Mouse (Mus musculus): Measurements from ENCODE around the gene Defa32. TPM values are rescaled to one million over a fixed set of nuclear protein-coding genes. Genes with fewer than 3 reads are reported as not detected.
"Not testable (repeated sequence)": the region's sequence is repeated elsewhere in the genome, so short reads cannot be mapped to it uniquely, and the experiment has no call there.

Gene Defa32
- not detected in 2 replicates for polyA plus RNA-seq (2015; fragmentation: Nextera tagmentation; extraction: Ambion mirVana)

GRCm38 (mm10) chr8:21528732-21529131 is at the start of gene Defa32:
Defa32 (plus strand) TSS chr8:21529032.
- H3K4me3 ChIP-seq; H3K27me3 ChIP-seq; H3K9ac ChIP-seq; H3K4me2 ChIP-seq; H3K27ac ChIP-seq; ATAC-seq (ENCODE audit: insufficient number of reproducible peaks, low FRiP score, low TSS enrichment, low read depth); H3K36me3 ChIP-seq; H3K4me1 ChIP-seq; H3K9me3 ChIP-seq: not testable (repeated sequence)
- WGBS, result no CpG with 5 or more reads among the region's 2 CpGs

GRCm38 (mm10) chr8:21508958-21509357 is 19.9 kb upstream of the Defa32 start, which contains the start of gene Defa20:
Defa20 (plus strand) TSS chr8:21509258.
- ATAC-seq (ENCODE audit: insufficient number of reproducible peaks, low FRiP score, low TSS enrichment, low read depth); H3K36me3 ChIP-seq; H3K4me1 ChIP-seq; H3K9ac ChIP-seq; H3K27me3 ChIP-seq; H3K4me3 ChIP-seq; H3K4me2 ChIP-seq; H3K27ac ChIP-seq; H3K9me3 ChIP-seq: not testable (repeated sequence)
- WGBS, result no CpG with 5 or more reads among the region's 2 CpGs

GRCm38 (mm10) chr8:21565086-21565485 is 36.3 kb downstream of the Defa32 start, which contains the start of gene Defa37:
Defa37 (plus strand) TSS chr8:21565386.
- ATAC-seq (ENCODE audit: insufficient number of reproducible peaks, low FRiP score, low TSS enrichment, low read depth); H3K36me3 ChIP-seq; H3K4me1 ChIP-seq; H3K27ac ChIP-seq; H3K9me3 ChIP-seq; H3K9ac ChIP-seq; H3K4me3 ChIP-seq; H3K27me3 ChIP-seq; H3K4me2 ChIP-seq: not testable (repeated sequence)
- WGBS, result no CpG with 5 or more reads among the region's 1 CpGs

Other genes with a start within 250 kb of the Defa32 start
- gene Defa27, start 213.5 kb upstream of the Defa32 start, polyA plus RNA-seq (2015; fragmentation: Nextera tagmentation; extraction: Ambion mirVana), result not detected in 2 replicates
- not detected in 2 replicates for gene Defa29, start 202.0 kb upstream of the Defa32 start, polyA plus RNA-seq (2015; fragmentation: Nextera tagmentation; extraction: Ambion mirVana)
- not detected in 2 replicates for gene Defa2, start 150.5 kb upstream of the Defa32 start, polyA plus RNA-seq (2015; fragmentation: Nextera tagmentation; extraction: Ambion mirVana)
- gene Defa33, start 137.2 kb upstream of the Defa32 start, polyA plus RNA-seq (2015; fragmentation: Nextera tagmentation; extraction: Ambion mirVana), result not detected in 2 replicates
- not detected in 2 replicates for gene Defa36, start 101.6 kb upstream of the Defa32 start, polyA plus RNA-seq (2015; fragmentation: Nextera tagmentation; extraction: Ambion mirVana)
- gene Gm7849, start 72.5 kb upstream of the Defa32 start, polyA plus RNA-seq (2015; fragmentation: Nextera tagmentation; extraction: Ambion mirVana), result not detected in 2 replicates
- gene Defa20, start 19.8 kb upstream of the Defa32 start, polyA plus RNA-seq (2015; fragmentation: Nextera tagmentation; extraction: Ambion mirVana), result not detected in 2 replicates
- gene Defa37, start 36.4 kb downstream of the Defa32 start, polyA plus RNA-seq (2015; fragmentation: Nextera tagmentation; extraction: Ambion mirVana), result not detected in 2 replicates
- gene Defa28, start 54.0 kb downstream of the Defa32 start, polyA plus RNA-seq (2015; fragmentation: Nextera tagmentation; extraction: Ambion mirVana), result not detected in 2 replicates
- gene Gm7861, start 65.5 kb downstream of the Defa32 start, polyA plus RNA-seq (2015; fragmentation: Nextera tagmentation; extraction: Ambion mirVana), result not detected in 2 replicates
- not detected in 2 replicates for gene Defa26, start 89.2 kb downstream of the Defa32 start, polyA plus RNA-seq (2015; fragmentation: Nextera tagmentation; extraction: Ambion mirVana)
- not detected in 2 replicates for gene Defa17, start 126.7 kb downstream of the Defa32 start, polyA plus RNA-seq (2015; fragmentation: Nextera tagmentation; extraction: Ambion mirVana)
- not detected in 2 replicates for gene Defa34, start 136.8 kb downstream of the Defa32 start, polyA plus RNA-seq (2015; fragmentation: Nextera tagmentation; extraction: Ambion mirVana)
- gene AY761184, start 174.6 kb downstream of the Defa32 start, polyA plus RNA-seq (2015; fragmentation: Nextera tagmentation; extraction: Ambion mirVana), result not detected in 2 replicates
- not detected in 2 replicates for gene Defa24, start 205.5 kb downstream of the Defa32 start, polyA plus RNA-seq (2015; fragmentation: Nextera tagmentation; extraction: Ambion mirVana)